Mouse (Mus musculus) cortical plate, adult 2 months (tissue): ENCODE data around the gene Fbxl17.

Experiments
- CTCF ChIP-seq: fragments of 200-500 bp; IDR thresholded peaks from 2 replicates; pipeline ENCODE4 v1.5.1; 2011; ENCODE audit warnings: mild to moderate bottlenecking, control low read depth, low read length; ENCODE audit not compliant: insufficient read depth; ENCODE audit errors: extremely low read depth
- POLR2A ChIP-seq: fragments of 200-500 bp; IDR thresholded peaks from 2 replicates; pipeline ENCODE4 v1.6.1; 2011; ENCODE audit warnings: mild to moderate bottlenecking, low read length, control low read depth; ENCODE audit not compliant: insufficient read depth; ENCODE audit errors: extremely low read depth

GRCm38 (mm10) chr17:63273353-63273752 is 226.5 kb downstream of the Fbxl17 start:
- TF ChIP-seq CTCF (no peak), POLR2A (no peak)
